In the genomic region with DNA sequence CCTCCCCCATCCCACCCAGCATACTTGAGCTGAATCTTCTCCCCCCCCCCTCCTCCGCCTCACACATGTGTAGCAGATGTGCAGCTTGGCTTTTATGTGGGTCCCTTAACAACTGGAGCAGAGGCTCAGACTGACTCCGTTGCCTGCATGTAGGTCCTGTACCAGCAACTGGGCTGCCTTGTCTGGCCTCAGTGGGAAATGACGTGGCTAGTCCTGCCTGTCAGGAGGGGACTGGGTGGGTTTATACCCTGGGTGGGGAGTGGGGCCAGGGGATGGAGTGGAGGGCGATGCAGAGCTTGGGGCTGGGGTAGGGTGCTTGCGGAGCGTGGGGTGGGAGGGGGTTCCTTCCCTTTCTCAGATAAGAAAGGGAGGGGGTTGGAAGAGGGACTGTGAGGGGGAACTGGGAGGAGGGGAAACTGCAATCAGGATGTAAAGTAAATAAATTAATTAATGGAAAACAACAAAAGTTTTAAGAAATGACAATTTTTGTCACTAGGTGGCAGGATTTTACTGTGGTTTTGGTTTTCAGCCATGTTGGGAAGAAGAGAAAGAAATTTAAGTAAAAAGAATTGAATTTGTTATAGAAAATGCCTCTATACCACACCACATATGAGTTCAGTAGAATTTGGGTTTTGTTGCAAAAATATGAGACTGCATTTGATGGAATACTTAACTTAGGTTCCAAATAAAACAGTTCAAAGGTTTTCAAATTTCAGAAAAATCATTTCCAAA, we compare ENCODE assay signal across 10 mouse cellular contexts.
DNase-seq lines count a peak whose midpoint lies in the region; ATAC-seq and TF ChIP-seq lines count a peak whose summit lies in the region.
"Had no signal": no experiment of that assay in that cellular context is flagged by ENCODE, and none has a peak within 500 bp of the region (broad histone marks: within the 10 kb centered on the region; RNA-seq: fewer than 3 reads in every experiment).

No protein-coding gene starts in this region.

- H3K27me3 ChIP-seq in hindbrain, postnatal 0 days (ENCODE audit: insufficient read depth, low read length), result no peaks in the 10 kb centered on the region
- H3K27me3 ChIP-seq: liver, embryonic 15.5 days had no signal

- H3K9ac ChIP-seq in hindbrain, postnatal 0 days (replicated peaks; ENCODE audit: low read length), result no peak overlapping the region
- H3K9ac ChIP-seq: liver, embryonic 15.5 days had no signal

- peak; percentile 69 for ATAC-seq in hindbrain, postnatal 0 days
- ATAC-seq: activated CD4-positive, CD25-positive, alpha-beta regulatory T cell, adult 4 months had no signal

- intact Hi-C loops in left cerebral cortex, postnatal 4 days (cut with DNase I), result loop anchor here (5.0 to 10.0 kb wide), 3 partner anchors 161 to 1216 kb away; no protein-coding TSS in a partner anchor
- intact Hi-C loops in left cerebral cortex, postnatal 25 days (cut with DNase I), result loop anchor here (1.0 to 5.0 kb wide), 2 partner anchors 921 to 1216 kb away; no protein-coding TSS in a partner anchor

- H3K27ac ChIP-seq in hindbrain, postnatal 0 days, result no peak overlapping the region
- H3K27ac ChIP-seq: liver, embryonic 15.5 days had no signal

- peak; percentile 51 for TF ChIP-seq CTCF in hindbrain, postnatal 0 days (IDR thresholded peaks at IDR 0.05; ENCODE audit: low read depth)

- H3K9me3 ChIP-seq in hindbrain, postnatal 0 days (ENCODE audit: low read length), result no peaks in the 10 kb centered on the region
- H3K9me3 ChIP-seq: liver, embryonic 15.5 days had no signal

- WGBS in hindbrain, postnatal 0 days, result 58% methylated on average over 6 of the region's 6 CpGs

- H3K36me3 ChIP-seq in hindbrain, postnatal 0 days (ENCODE audit: insufficient read depth, low read length), result no peaks in the 10 kb centered on the region
- H3K36me3 ChIP-seq: liver, embryonic 15.5 days had no signal

- no peaks in the 10 kb centered on the region for H3K4me1 ChIP-seq in hindbrain, postnatal 0 days (ENCODE audit: insufficient read depth, low read length)
- H3K4me1 ChIP-seq: liver, embryonic 15.5 days had no signal

- H3K4me3 ChIP-seq in hindbrain, postnatal 0 days (ENCODE audit: low read length), result no peak overlapping the region
- H3K4me3 ChIP-seq: liver, embryonic 15.5 days had no signal

- no peak overlapping the region for H3K4me2 ChIP-seq in hindbrain, postnatal 0 days (ENCODE audit: low read depth, low read length)
- H3K4me2 ChIP-seq: liver, embryonic 15.5 days had no signal

- peak; percentile 8 for DNase-seq in left cerebral cortex, postnatal 4 days
- DNase-seq in left cerebral cortex, postnatal 25 days (ENCODE audit: low spot score in 2 of 2), result no peak
- DNase-seq in embryo, embryonic 11 days, result peak; percentile 19
- DNase-seq in hindbrain, postnatal 0 days (ENCODE audit: low spot score), result peak; percentile 70
- DNase-seq in retina, postnatal 1 day, result peak; percentile 31
- no peak for DNase-seq in lung, postnatal 36 days
- no peak for DNase-seq in frontal cortex, postnatal 10 days (ENCODE audit: low spot score in 2 of 2)
- DNase-seq in ovary, adult 18-20 months (ENCODE audit: low spot score), result no peak

Comparison
In these comparisons a context has a peak if more than half of its experiments do, and no peak if none do; other contexts are left out.
1. DNase-seq: peak in left cerebral cortex, postnatal 4 days (single experiment), embryo, embryonic 11 days (single experiment), hindbrain, postnatal 0 days (single experiment) and retina, postnatal 1 day (single experiment); none in left cerebral cortex, postnatal 25 days (0 of 2), lung, postnatal 36 days (single experiment), frontal cortex, postnatal 10 days (0 of 2) and ovary, adult 18-20 months (single experiment).